Mouse (Mus musculus) liver, adult 2 months (tissue): ENCODE measurements at regions not wholly inside any gene's neighbourhood (a gene's known extent, or its start where the extent isn't known, plus 50 kb on each side); places are given as distances from the start of the nearest gene placed in this dataset.
"Not testable (repeated sequence)": the region's sequence is repeated elsewhere in the genome, so short reads cannot be mapped to it uniquely, and the experiment has no call there.

ENCODE experiments used
- DNase-seq: peaks from one replicate; pipeline ENCODE4 v3.0.0-alpha.2; 2011; ENCODE audit warnings: low read depth, low spot score; ENCODE audit errors: extremely low read depth
- H3K27ac ChIP-seq: fragments of 200-500 bp; replicated peaks from 2 replicates; pipeline ENCODE4 v1.5.1; 2012; ENCODE audit warnings: low read depth, mild to moderate bottlenecking, control low read depth, inconsistent platforms, low read length; ENCODE audit not compliant: insufficient read depth
- H3K27me3 ChIP-seq: fragments of 200-500 bp; 2 replicates; pipeline ENCODE4 v1.6.1; 2012; ENCODE audit warnings: mild to moderate bottlenecking, moderate library complexity, low read length, inconsistent platforms; ENCODE audit not compliant: control insufficient read depth, insufficient read depth
- H3K36me3 ChIP-seq: fragments of 200-500 bp; 2 replicates; pipeline ENCODE4 v1.6.1; 2012; ENCODE audit warnings: low read length, inconsistent platforms; ENCODE audit not compliant: control insufficient read depth, insufficient read depth
- H3K4me1 ChIP-seq: fragments of 200-500 bp; 2 replicates; pipeline ENCODE4 v1.6.1; 2011; ENCODE audit warnings: low read length; ENCODE audit not compliant: control insufficient read depth, insufficient read depth
- H3K4me3 ChIP-seq: fragments of 200-500 bp; 2 replicates; pipeline ENCODE4 v1.5.1; 2011; ENCODE audit warnings: low read depth, mild to moderate bottlenecking, control low read depth, low read length, moderate library complexity; ENCODE audit not compliant: insufficient read depth
- H3K79me2 ChIP-seq: fragments of 200-500 bp; 2 replicates; pipeline ENCODE4 v1.6.1; 2012; ENCODE audit warnings: inconsistent platforms, mild to moderate bottlenecking, low read length, moderate library complexity; ENCODE audit not compliant: control insufficient read depth, insufficient read depth
- H3K9ac ChIP-seq: fragments of 200-500 bp; 2 replicates; pipeline ENCODE4 v1.6.1; 2012; ENCODE audit warnings: low read depth, mild to moderate bottlenecking, control low read depth, inconsistent platforms, low read length
- CTCF ChIP-seq: fragments of 200-500 bp; IDR thresholded peaks from 2 replicates; pipeline ENCODE4 v1.5.1; 2011; ENCODE audit warnings: low read depth, low read length, control low read depth
- POLR2A ChIP-seq: fragments of 200-500 bp; IDR thresholded peaks from 2 replicates; pipeline ENCODE4 v1.6.1; 2011; ENCODE audit warnings: low read length, control low read depth; ENCODE audit not compliant: insufficient read depth; ENCODE audit errors: extremely low read depth
- WGBS: fragments of 180-500 bp; shearing (Covaris S2); methylation state at CpG from one replicate; pipeline ENCODE4 v1.1.7; 2018; 5-methylcytosine and 5-hydroxymethylcytosine counted together

GRCm38 (mm10) chr19:17932665-17933064 lies 95.2 kb upstream of the Pcsk5 start:
- H3K27me3 ChIP-seq, result no peaks in the 10 kb centered on the region
- no peaks in the 10 kb centered on the region for H3K4me1 ChIP-seq
- H3K4me3 ChIP-seq, result no peak overlapping the region
- no peak overlapping the region for H3K27ac ChIP-seq
- no peak overlapping the region for H3K9ac ChIP-seq
- WGBS, result 78% methylated on average over 4 of the region's 4 CpGs
- H3K36me3 ChIP-seq, result no peaks in the 10 kb centered on the region
- TF ChIP-seq CTCF, result no peak
- TF ChIP-seq POLR2A, result no peak
- no peaks in the 10 kb centered on the region for H3K79me2 ChIP-seq
- no peak for DNase-seq

GRCm38 (mm10) chr19:17927121-17927520 lies 89.7 kb upstream of the Pcsk5 start:
- not testable (repeated sequence) for H3K27me3 ChIP-seq, H3K36me3 ChIP-seq, H3K27ac ChIP-seq, H3K4me1 ChIP-seq, H3K9ac ChIP-seq, H3K79me2 ChIP-seq, H3K4me3 ChIP-seq, DNase-seq
- 90% methylated on average over 8 of the region's 8 CpGs for WGBS

GRCm38 (mm10) chr19:17907579-17907978 lies 70.1 kb upstream of the Pcsk5 start:
- H3K4me1 ChIP-seq, result no peaks in the 10 kb centered on the region
- no peak for DNase-seq
- TF ChIP-seq POLR2A, result no peak
- no peak for TF ChIP-seq CTCF
- 77% methylated on average over 1 of the region's 1 CpGs for WGBS
- no peaks in the 10 kb centered on the region for H3K27me3 ChIP-seq
- no peaks in the 10 kb centered on the region for H3K36me3 ChIP-seq
- H3K27ac ChIP-seq, result no peak overlapping the region
- H3K79me2 ChIP-seq, result no peaks in the 10 kb centered on the region
- H3K4me3 ChIP-seq, result no peak overlapping the region
- H3K9ac ChIP-seq, result no peak overlapping the region

GRCm38 (mm10) chr19:17904120-17904519 lies 66.7 kb upstream of the Pcsk5 start:
- H3K27me3 ChIP-seq, result no peaks in the 10 kb centered on the region
- H3K9ac ChIP-seq, result no peak overlapping the region
- TF ChIP-seq POLR2A (no peak), CTCF (no peak)
- no peaks in the 10 kb centered on the region for H3K36me3 ChIP-seq
- H3K79me2 ChIP-seq, result no peaks in the 10 kb centered on the region
- WGBS, result 70% methylated on average over 3 of the region's 3 CpGs
- no peaks in the 10 kb centered on the region for H3K4me1 ChIP-seq
- DNase-seq, result no peak
- H3K27ac ChIP-seq, result no peak overlapping the region
- no peak overlapping the region for H3K4me3 ChIP-seq

GRCm38 (mm10) chr19:17892615-17893014 lies 55.2 kb upstream of the Pcsk5 start:
- no peak for DNase-seq

More at GRCm38 (mm10) chr19:17892615-17893014, 55.2 kb upstream of the Pcsk5 start:
- Histone ChIP-seq H3K4me3 (no peak overlapping the region), H3K79me2 (no peaks in the 10 kb centered on the region), H3K9ac (no peak overlapping the region), H3K27ac (no peak overlapping the region), H3K4me1 (no peaks in the 10 kb centered on the region), H3K27me3 (no peaks in the 10 kb centered on the region), H3K36me3 (no peaks in the 10 kb centered on the region)
- TF ChIP-seq CTCF, result no peak
- no peak for TF ChIP-seq POLR2A
